Mouse (Mus musculus) midbrain, embryonic 11.5 days (tissue): Measurements from ENCODE around the gene Cebpb. TPM values are rescaled to one million over a fixed set of nuclear protein-coding genes. Genes with fewer than 3 reads are reported as not detected.
"Not testable (repeated sequence)": the region's sequence is repeated elsewhere in the genome, so short reads cannot be mapped to it uniquely, and the experiment has no call there.

Experiments used
- ATAC-seq: fragments of 200-750 bp; cut with Nextera tagmentation; 2 replicates; pipeline ENCODE4 v1.8.0; 2017; ENCODE audit warnings: moderate TSS enrichment, moderate library complexity; ENCODE audit not compliant: low FRiP score
- DNase-seq: peaks from one replicate; pipeline ENCODE4 v3.0.0; 2015; ENCODE audit warnings: low spot score; ENCODE audit errors: missing footprints
- H3K27ac ChIP-seq: fragments of 300-500 bp; sonication (generic); 2 replicates; pipeline ENCODE4 v1.5.1; 2014; ENCODE audit warnings: low read depth, low read length
- H3K27me3 ChIP-seq: fragments of 300-500 bp; sonication (generic); 2 replicates; pipeline ENCODE4 v1.6.1; 2014; ENCODE audit warnings: mild to moderate bottlenecking, low read length, moderate library complexity, mixed read lengths; ENCODE audit not compliant: control insufficient read depth, insufficient read depth
- H3K36me3 ChIP-seq: fragments of 300-500 bp; sonication (generic); 2 replicates; pipeline ENCODE4 v1.6.1; 2014; ENCODE audit warnings: mild to moderate bottlenecking, low read length, moderate library complexity, mixed read lengths; ENCODE audit not compliant: control insufficient read depth, insufficient read depth
- H3K4me1 ChIP-seq: fragments of 300-500 bp; sonication (generic); 2 replicates; pipeline ENCODE4 v1.6.1; 2014; ENCODE audit warnings: low read length; ENCODE audit not compliant: control insufficient read depth, insufficient read depth
- H3K4me2 ChIP-seq: fragments of 300-500 bp; sonication (generic); 2 replicates; pipeline ENCODE4 v1.6.1; 2014; ENCODE audit warnings: mild to moderate bottlenecking, moderate library complexity
- H3K4me3 ChIP-seq: fragments of 300-500 bp; sonication (generic); 2 replicates; pipeline ENCODE4 v1.5.1; 2014; ENCODE audit warnings: low read depth, low read length
- H3K9ac ChIP-seq: fragments of 300-500 bp; sonication (generic); 2 replicates; pipeline ENCODE4 v1.6.1; 2014; ENCODE audit warnings: low read length
- H3K9me3 ChIP-seq: fragments of 300-500 bp; sonication (generic); 2 replicates; pipeline ENCODE4 v1.6.1; 2016; ENCODE audit warnings: low read length; ENCODE audit not compliant: control insufficient read depth
- WGBS: fragments of 180-500 bp; shearing (Covaris S2); extraction: QIAGEN DNeasy Blood & Tissue Kit; methylation state at CpG from one replicate; pipeline ENCODE4 v1.1.7; 2014; 5-methylcytosine and 5-hydroxymethylcytosine counted together
- polyA plus RNA-seq: library from polyadenylated mRNA; unstranded; fragments of >200 nt; fragmentation: Nextera tagmentation; extraction: Ambion mirVana; gene quantifications from 2 replicates; pipeline ENCODE4 v1.2.1, GENCODE M21; 2014

Cebpb gene
- polyA plus RNA-seq, result 2.3 and 2.5 TPM in 2 replicates

DNA sequence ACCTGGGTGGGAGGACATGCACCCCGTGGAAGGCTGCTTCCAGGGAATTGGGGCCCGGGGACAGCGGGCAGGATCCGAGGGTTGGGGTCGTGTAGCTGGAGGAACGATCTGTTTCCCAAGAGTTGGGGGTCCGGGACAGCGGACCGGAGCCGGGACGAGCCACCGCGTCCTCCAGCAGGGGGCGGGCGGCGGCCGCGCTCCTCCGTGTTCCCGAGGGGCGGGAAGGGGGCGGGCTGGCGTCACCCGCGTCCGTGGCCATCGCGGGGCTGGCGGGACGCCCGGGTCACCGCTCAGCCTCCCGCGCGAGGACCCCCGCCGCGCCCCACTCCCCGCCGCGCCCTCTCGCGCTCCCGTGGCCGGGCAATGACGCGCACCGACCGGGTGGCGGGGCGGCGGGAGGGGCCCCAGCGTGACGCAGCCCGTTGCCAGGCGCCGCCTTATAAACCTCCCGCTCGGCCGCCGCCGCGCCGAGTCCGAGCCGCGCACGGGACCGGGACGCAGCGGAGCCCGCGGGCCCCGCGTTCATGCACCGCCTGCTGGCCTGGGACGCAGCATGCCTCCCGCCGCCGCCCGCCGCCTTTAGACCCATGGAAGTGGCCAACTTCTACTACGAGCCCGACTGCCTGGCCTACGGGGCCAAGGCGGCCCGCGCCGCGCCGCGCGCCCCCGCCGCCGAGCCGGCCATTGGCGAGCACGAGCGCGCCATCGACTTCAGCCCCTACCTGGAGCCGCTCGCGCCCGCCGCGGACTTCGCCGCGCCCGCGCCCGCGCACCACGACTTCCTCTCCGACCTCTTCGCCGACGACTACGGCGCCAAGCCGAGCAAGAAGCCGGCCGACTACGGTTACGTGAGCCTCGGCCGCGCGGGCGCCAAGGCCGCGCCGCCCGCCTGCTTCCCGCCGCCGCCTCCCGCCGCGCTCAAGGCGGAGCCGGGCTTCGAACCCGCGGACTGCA lies at the start of gene Cebpb:
Gene Cebpb (plus strand): TSS at position 418 of the 954 bp plus-strand sequence.
- H3K36me3 ChIP-seq, result no peaks in the 10 kb centered on the region
- peaks cover 5% of the 10 kb centered on the region; the same call in 1 of the 2 replicates for H3K4me1 ChIP-seq
- WGBS, result under 1% methylated on average over 112 of the region's 147 CpGs
- H3K27ac ChIP-seq, result no peak within 1 kb of the TSS
- peak within 1 kb of the TSS; percentile 87 for H3K4me2 ChIP-seq
- ATAC-seq, result peak; percentile 71
- H3K4me3 ChIP-seq, result peak within 1 kb of the TSS; percentile 55
- H3K27me3 ChIP-seq, result peaks cover 42% of the 10 kb centered on the region
- H3K9ac ChIP-seq, result peak within 1 kb of the TSS; percentile 56
- no peaks in the 10 kb centered on the region for H3K9me3 ChIP-seq
- peak; percentile 96 for DNase-seq

DNA sequence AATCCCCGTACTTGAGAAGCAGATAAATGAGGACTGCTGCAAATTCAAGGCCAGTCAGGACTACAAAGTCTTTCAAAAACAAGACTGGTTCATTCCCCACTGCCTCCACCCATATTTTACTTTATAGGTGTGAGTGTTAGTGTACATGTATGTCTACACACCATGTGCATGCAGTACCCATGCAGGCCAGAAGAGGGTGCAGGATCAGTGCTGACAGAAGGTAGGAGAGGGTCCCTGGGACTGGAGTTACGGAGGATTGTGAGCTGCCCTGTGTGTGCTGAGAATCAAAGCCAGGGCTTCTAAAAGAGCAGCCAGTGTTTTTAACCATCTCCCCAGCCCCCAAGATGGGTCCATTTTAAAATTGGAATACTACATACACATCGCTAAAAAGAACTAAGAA lies 48.4 kb upstream of the Cebpb start:
- DNase-seq (no peak), ATAC-seq (no peak)
- Histone ChIP-seq H3K9ac (no peak overlapping the region), H3K4me2 (no peak overlapping the region), H3K4me3 (no peak overlapping the region), H3K27ac (no peak overlapping the region), H3K27me3 (no peaks in the 10 kb centered on the region), H3K36me3 (peaks cover under 1% of the 10 kb centered on the region; the same call in 1 of the 2 replicates), H3K9me3 (no peaks in the 10 kb centered on the region), H3K4me1 (no peaks in the 10 kb centered on the region)
- WGBS, result 77% methylated on average over 3 of the region's 3 CpGs

DNA sequence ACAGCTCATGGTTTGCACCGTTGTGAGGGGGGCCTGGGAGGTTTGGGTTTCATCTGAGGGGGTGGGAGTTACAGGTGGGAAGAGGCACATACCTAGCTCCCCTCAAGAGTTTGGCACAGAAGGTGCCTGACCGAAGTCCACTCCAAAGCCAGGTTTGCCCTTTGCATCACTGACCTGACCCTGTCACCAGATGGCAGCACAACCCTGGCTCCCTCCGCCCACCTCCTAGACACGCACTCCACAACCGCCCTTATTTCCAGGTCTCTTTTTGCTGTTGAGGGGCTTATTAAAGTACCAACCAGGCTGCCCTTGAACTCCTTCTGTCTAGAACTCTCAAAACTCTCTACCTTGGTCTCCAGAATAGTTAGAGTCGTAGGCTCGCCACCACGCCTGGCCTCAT lies 47.4 kb upstream of the Cebpb start:
- WGBS, result 49% methylated on average over 8 of the region's 8 CpGs
- DNase-seq, result peak; percentile 87

DNA sequence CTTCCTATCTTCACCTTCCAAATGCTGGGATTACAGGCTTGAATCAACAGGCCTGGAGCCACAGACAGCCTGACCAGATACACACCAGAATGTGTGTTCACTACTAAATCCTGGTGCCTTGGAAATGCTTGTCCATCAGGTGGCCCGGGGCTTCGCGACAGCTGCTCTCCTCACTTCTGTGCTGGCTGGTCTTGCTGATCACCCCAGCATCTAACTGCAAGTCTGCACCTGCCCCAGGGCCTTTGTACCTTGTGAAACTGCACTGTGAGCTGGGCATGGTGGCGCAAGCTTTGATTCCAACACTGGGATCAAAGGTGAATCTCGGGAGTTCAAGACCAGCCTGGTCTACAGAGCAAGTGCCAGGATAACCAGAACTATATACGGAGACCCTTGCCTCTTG lies 46.6 kb upstream of the Cebpb start:
- Histone ChIP-seq H3K27me3 (no peaks in the 10 kb centered on the region), H3K9me3 (no peaks in the 10 kb centered on the region), H3K4me2 (no peak overlapping the region), H3K9ac (no peak overlapping the region), H3K27ac (no peak overlapping the region), H3K36me3 (peaks cover 2% of the 10 kb centered on the region; the same call in 1 of the 2 replicates), H3K4me1 (no peaks in the 10 kb centered on the region), H3K4me3 (no peak overlapping the region)
- no peak for ATAC-seq
- DNase-seq, result no peak
- 93% methylated on average over 6 of the region's 6 CpGs for WGBS

More for the DNA sequence above, 47.4 kb upstream of the Cebpb start:
- H3K9me3 ChIP-seq, result no peaks in the 10 kb centered on the region
- ATAC-seq, result peak; percentile 30; the same call in 1 of the 2 replicates
- H3K9ac ChIP-seq, result no peak overlapping the region
- no peak overlapping the region for H3K4me3 ChIP-seq
- H3K36me3 ChIP-seq, result peaks cover 2% of the 10 kb centered on the region; the same call in 1 of the 2 replicates
- H3K4me2 ChIP-seq, result no peak overlapping the region
- H3K27me3 ChIP-seq, result no peaks in the 10 kb centered on the region
- no peaks in the 10 kb centered on the region for H3K4me1 ChIP-seq
- H3K27ac ChIP-seq, result no peak overlapping the region

DNA sequence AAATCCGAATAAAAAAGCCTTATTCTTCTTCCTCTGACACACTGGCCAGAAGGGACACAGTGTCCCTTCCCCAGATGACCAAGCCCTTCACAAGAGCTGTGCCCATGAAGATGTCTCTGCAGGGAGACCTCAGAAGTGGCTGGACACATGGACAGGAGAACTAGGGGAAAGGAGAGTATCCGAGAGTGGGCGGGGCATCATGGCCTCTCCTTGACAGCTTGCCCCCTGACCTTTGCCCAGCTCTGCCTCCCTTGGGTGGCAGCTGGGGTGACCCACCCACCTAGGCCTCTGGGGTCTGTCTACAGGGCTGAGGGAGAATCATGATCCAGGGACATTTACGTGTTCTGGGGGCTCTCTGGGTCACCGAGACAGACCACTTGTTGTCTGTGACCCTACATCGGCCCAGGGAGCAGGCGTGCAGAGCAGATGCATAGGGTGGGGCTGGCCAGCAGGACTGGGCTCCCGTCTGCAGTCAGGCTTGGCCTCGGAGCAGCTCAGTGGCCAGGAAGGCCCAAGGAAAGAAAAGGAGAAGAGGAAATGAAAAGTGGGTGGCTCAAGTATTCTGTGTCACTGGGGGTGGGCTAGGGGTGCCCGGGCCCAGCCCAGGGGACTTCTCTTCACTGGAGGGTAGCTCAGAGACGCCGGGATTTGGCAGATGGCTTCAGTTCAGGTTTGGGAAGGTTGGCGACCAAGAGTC lies 45.2 kb upstream of the Cebpb start:
- not testable (repeated sequence) for H3K27me3 ChIP-seq, H3K4me3 ChIP-seq, ATAC-seq, H3K4me2 ChIP-seq, DNase-seq, H3K36me3 ChIP-seq, H3K27ac ChIP-seq, H3K4me1 ChIP-seq, H3K9ac ChIP-seq, H3K9me3 ChIP-seq
- 87% methylated on average over 13 of the region's 13 CpGs for WGBS

- Histone ChIP-seq H3K36me3 (peaks cover 2% of the 10 kb centered on the region; the same call in 1 of the 2 replicates), H3K9me3 (no peaks in the 10 kb centered on the region), H3K9ac (no peak overlapping the region), H3K27me3 (no peaks in the 10 kb centered on the region), H3K27ac (no peak overlapping the region), H3K4me3 (no peak overlapping the region), H3K4me2 (no peak overlapping the region), H3K4me1 (no peaks in the 10 kb centered on the region)
- DNase-seq, result no peak
- ATAC-seq, result no peak
- WGBS, result 89% methylated on average over 4 of the region's 4 CpGs
Measured at GRCm38 (mm10) chr2:167646411-167646810, 42.3 kb upstream of the Cebpb start.

DNA sequence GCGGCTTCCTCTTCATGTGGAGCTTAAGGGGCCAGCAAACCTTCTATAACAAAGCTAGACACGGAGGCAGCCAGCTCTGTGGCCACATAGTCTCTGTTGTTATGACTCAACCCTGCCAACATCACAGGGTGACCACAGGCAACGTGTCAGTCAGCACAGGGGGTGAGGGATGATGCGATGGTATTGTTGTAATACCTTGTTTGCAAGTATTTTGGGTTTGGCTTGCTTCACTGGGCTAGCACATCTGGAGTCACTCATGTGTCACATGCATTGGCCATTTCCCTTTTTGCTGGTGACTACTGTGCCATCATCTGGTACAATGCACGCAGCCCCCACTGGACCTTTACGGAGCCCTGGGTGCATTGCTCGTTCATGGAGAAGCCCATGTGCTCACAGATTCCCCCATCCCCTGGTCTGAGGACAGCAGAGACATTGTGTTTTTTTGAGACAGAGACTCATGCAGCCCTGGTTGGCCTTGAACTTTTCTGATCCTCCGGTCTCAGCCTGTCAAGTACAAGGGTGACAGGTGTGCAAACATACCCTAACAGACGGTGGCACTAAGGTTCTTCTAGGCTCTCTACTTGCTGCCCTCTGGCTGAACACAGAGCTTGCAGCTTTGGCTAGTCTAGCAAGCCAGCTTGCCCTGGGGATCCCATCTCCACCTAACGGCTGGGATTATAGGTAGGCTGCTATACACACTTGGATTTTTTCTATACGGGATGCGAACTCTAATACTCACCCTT lies 39.3 kb upstream of the Cebpb start:
- H3K27me3 ChIP-seq, result no peaks in the 10 kb centered on the region
- DNase-seq (no peak), ATAC-seq (no peak)
- H3K4me1 ChIP-seq, result no peaks in the 10 kb centered on the region
- peaks cover 5% of the 10 kb centered on the region; the same call in 1 of the 2 replicates for H3K36me3 ChIP-seq
- no peak overlapping the region for H3K9ac ChIP-seq
- no peak overlapping the region for H3K4me3 ChIP-seq
- 93% methylated on average over 12 of the region's 12 CpGs for WGBS
- H3K4me2 ChIP-seq, result no peak overlapping the region
- no peaks in the 10 kb centered on the region for H3K9me3 ChIP-seq
- H3K27ac ChIP-seq, result no peak overlapping the region

- H3K36me3 ChIP-seq, result peaks cover 3% of the 10 kb centered on the region; the same call in 1 of the 2 replicates
- 85% methylated on average over 9 of the region's 9 CpGs for WGBS
- no peak overlapping the region for H3K4me3 ChIP-seq
- ATAC-seq (no peak), DNase-seq (no peak)
- no peaks in the 10 kb centered on the region for H3K4me1 ChIP-seq
- H3K27ac ChIP-seq, result no peak overlapping the region
- H3K27me3 ChIP-seq, result no peaks in the 10 kb centered on the region
- H3K4me2 ChIP-seq, result no peak overlapping the region
- H3K9me3 ChIP-seq, result no peaks in the 10 kb centered on the region
- no peak overlapping the region for H3K9ac ChIP-seq
Measured at GRCm38 (mm10) chr2:167651622-167652021, 37.1 kb upstream of the Cebpb start.
